11 mouse cellular contexts compared by ENCODE assay signal in the genomic region with DNA sequence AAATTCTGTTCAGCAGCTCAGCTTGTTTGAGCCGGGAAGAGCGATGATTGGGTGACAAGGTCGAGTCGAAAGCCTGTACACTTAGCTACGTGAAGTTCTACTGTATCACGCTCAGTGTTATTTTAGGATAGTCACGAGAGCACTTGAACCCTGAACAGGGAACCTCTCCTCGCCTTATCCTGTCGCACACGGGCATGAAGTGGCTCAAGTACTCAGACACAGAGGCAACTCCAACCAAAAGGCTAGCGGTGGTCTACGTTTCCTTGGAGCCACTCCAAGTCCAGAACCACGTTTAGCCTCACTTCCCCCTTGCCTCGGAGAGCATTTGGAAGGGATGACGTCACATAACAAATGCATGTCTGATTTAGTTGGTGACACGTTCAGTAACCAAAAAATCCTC. TPM values are rescaled to one million over a fixed set of nuclear protein-coding genes. Genes with fewer than 3 reads are reported as not detected.
DNase-seq lines count a peak whose midpoint lies in the region; ATAC-seq and TF ChIP-seq lines count a peak whose summit lies in the region.
"Had no signal": no experiment of that assay in that cellular context is flagged by ENCODE, and none has a peak within 500 bp of the region (broad histone marks: within the 10 kb centered on the region; RNA-seq: fewer than 3 reads in every experiment).

No protein-coding gene starts in this region.

- no peak overlapping the region for H3K9ac ChIP-seq in kidney, embryonic 16.5 days (replicated peaks; ENCODE audit: low read length)
- no peak overlapping the region for H3K9ac ChIP-seq in kidney, embryonic 14.5 days (ENCODE audit: low read depth, low read length)
- no peak overlapping the region for H3K9ac ChIP-seq in lung, embryonic 14.5 days
- H3K9ac ChIP-seq: liver, embryonic 14.5 days had no signal

- H3K4me1 ChIP-seq in kidney, embryonic 16.5 days (ENCODE audit: insufficient read depth, low read length), result no peaks in the 10 kb centered on the region
- no peaks in the 10 kb centered on the region for H3K4me1 ChIP-seq in kidney, embryonic 14.5 days (ENCODE audit: control insufficient read depth, insufficient read depth, low read length)
- peaks cover 25% of the 10 kb centered on the region for H3K4me1 ChIP-seq in E14TG2a.4 (replicated peaks; ENCODE audit: low read depth, low read length)
- H3K4me1 ChIP-seq in lung, embryonic 14.5 days (ENCODE audit: insufficient read depth), result no peaks in the 10 kb centered on the region

- 68% methylated on average over 16 of the region's 16 CpGs for WGBS in kidney, embryonic 16.5 days
- WGBS in kidney, embryonic 14.5 days, result 69% methylated on average over 16 of the region's 16 CpGs
- WGBS in lung, embryonic 14.5 days, result 56% methylated on average over 16 of the region's 16 CpGs

- no peak for TF ChIP-seq CTCF in E14TG2a.4 (conservative IDR thresholded peaks at IDR 0.05; ENCODE audit: low read length)
- no peak for TF ChIP-seq CTCF in lung, embryonic 14.5 days (IDR thresholded peaks at IDR 0.05; ENCODE audit: low read depth)

- 0 out of 2 replicates have a peak, but pooled peaks have one; percentile 21 for ATAC-seq in kidney, embryonic 16.5 days (ENCODE audit: low FRiP score, low TSS enrichment)
- ATAC-seq in kidney, embryonic 14.5 days (ENCODE audit: low FRiP score, low TSS enrichment), result no peak
- ATAC-seq in lung, embryonic 14.5 days (ENCODE audit: insufficient read depth), result peak; percentile 75; the same call in 1 of the 2 replicates

- H3K36me3 ChIP-seq in kidney, embryonic 16.5 days (ENCODE audit: insufficient read depth, low read length), result no peaks in the 10 kb centered on the region
- no peaks in the 10 kb centered on the region for H3K36me3 ChIP-seq in kidney, embryonic 14.5 days (ENCODE audit: control insufficient read depth, insufficient read depth, low read length)
- H3K36me3 ChIP-seq in E14TG2a.4 (ENCODE audit: insufficient read depth, low read length), result peaks cover 3% of the 10 kb centered on the region; the same call in 1 of the 2 replicates
- H3K36me3 ChIP-seq in lung, embryonic 14.5 days (ENCODE audit: insufficient read depth), result no peaks in the 10 kb centered on the region

- peak; percentile 59 for DNase-seq in heart, adult 8-10 months (ENCODE audit: low spot score)
- peak; percentile 27 for DNase-seq in lung, embryonic 14.5 days
- no peak for DNase-seq in urinary bladder, postnatal 25 days (ENCODE audit: low spot score)
- DNase-seq in cerebellum, postnatal 36 days, result no peak
- DNase-seq in thymus, postnatal 10 days (ENCODE audit: low spot score in 2 of 2), result no peak
- DNase-seq: layer of hippocampus, postnatal 36 days; thymus, postnatal 4 days had no signal

- no peaks in the 10 kb centered on the region for H3K27me3 ChIP-seq in kidney, embryonic 16.5 days (ENCODE audit: insufficient read depth, low read length)
- H3K27me3 ChIP-seq in kidney, embryonic 14.5 days (ENCODE audit: control insufficient read depth, insufficient read depth, low read length), result no peaks in the 10 kb centered on the region
- no peaks in the 10 kb centered on the region for H3K27me3 ChIP-seq in E14TG2a.4 (ENCODE audit: insufficient read depth, low read length)
- H3K27me3 ChIP-seq in lung, embryonic 14.5 days (ENCODE audit: insufficient read depth, low read length), result no peaks in the 10 kb centered on the region

- peak overlapping the region; percentile 28; the same call in 1 of the 2 replicates for H3K4me2 ChIP-seq in kidney, embryonic 16.5 days (replicated peaks; ENCODE audit: low read depth, low read length)
- H3K4me2 ChIP-seq in kidney, embryonic 14.5 days (replicated peaks; ENCODE audit: low read depth, low read length), result no peak overlapping the region
- H3K4me2 ChIP-seq in lung, embryonic 14.5 days, result no peak overlapping the region

- H3K9me3 ChIP-seq in kidney, embryonic 16.5 days (ENCODE audit: low read length), result no peaks in the 10 kb centered on the region
- H3K9me3 ChIP-seq in kidney, embryonic 14.5 days (ENCODE audit: control insufficient read depth, low read length), result no peaks in the 10 kb centered on the region
- peaks cover 27% of the 10 kb centered on the region for H3K9me3 ChIP-seq in E14TG2a.4 (ENCODE audit: low read length)
- H3K9me3 ChIP-seq in lung, embryonic 14.5 days (ENCODE audit: low read depth, low read length), result no peaks in the 10 kb centered on the region

- no peak overlapping the region for H3K4me3 ChIP-seq in kidney, embryonic 16.5 days (ENCODE audit: low read length)
- H3K4me3 ChIP-seq in kidney, embryonic 14.5 days (ENCODE audit: low read length), result no peak overlapping the region
- peak overlapping the region; percentile 41; the same call in 1 of the 2 replicates for H3K4me3 ChIP-seq in E14TG2a.4 (replicated peaks; ENCODE audit: low read length)
- H3K4me3 ChIP-seq in lung, embryonic 14.5 days (ENCODE audit: low read depth, low read length), result no peak overlapping the region

- H3K27ac ChIP-seq in kidney, embryonic 16.5 days (ENCODE audit: low read length), result no peak overlapping the region
- no peak overlapping the region for H3K27ac ChIP-seq in kidney, embryonic 14.5 days (ENCODE audit: low read depth, low read length)
- H3K27ac ChIP-seq in lung, embryonic 14.5 days (ENCODE audit: low read depth), result no peak overlapping the region
- H3K27ac ChIP-seq: liver, embryonic 14.5 days had no signal

RNA-seq across cellular contexts. Expression of a gene that starts 17.7 kb away (rescaled TPM):
- polyA plus RNA-seq in kidney, embryonic 16.5 days (2015; fragmentation: Nextera tagmentation; extraction: Ambion mirVana), result 5.2 and 6.5 TPM in 2 replicates
- polyA plus RNA-seq in kidney, embryonic 14.5 days (2014; fragmentation: Nextera tagmentation; extraction: Ambion mirVana), result 1.5 and 1.9 TPM in 2 replicates
- under 1 TPM; 0.31 to 0.72 (median 0.56) TPM for total RNA-seq in heart, adult 8-10 months (2022)
- 0.09 and 0.18 TPM in 2 replicates for polyA plus RNA-seq in lung, embryonic 14.5 days (2014; fragmentation: Nextera tagmentation; extraction: Ambion mirVana)

Comparison
In these comparisons a context has a peak if more than half of its experiments do, and no peak if none do; other contexts are left out.
1. DNase-seq: peak in heart, adult 8-10 months (single experiment) and lung, embryonic 14.5 days (single experiment); none in urinary bladder, postnatal 25 days (single experiment), cerebellum, postnatal 36 days (0 of 2) and thymus, postnatal 10 days (0 of 2).